Mouse (Mus musculus) lung, adult 2 months (tissue): ENCODE results near the gene Flii.

ENCODE experiments used
- CTCF ChIP-seq: fragments of 200-500 bp; IDR thresholded peaks from 2 replicates; pipeline ENCODE4 v1.5.1; 2011; ENCODE audit warnings: mild to moderate bottlenecking, low read length, control low read depth; ENCODE audit not compliant: insufficient read depth
- POLR2A ChIP-seq: fragments of 200-500 bp; IDR thresholded peaks from 2 replicates; pipeline ENCODE4 v1.6.1; 2011; ENCODE audit warnings: low read depth, mild to moderate bottlenecking, control low read depth, low read length, borderline replicate concordance; ENCODE audit errors: extremely low read depth

GRCm38 (mm10) chr11:60770776-60771175 lies 43.7 kb upstream of the Flii start:
- TF ChIP-seq POLR2A (no peak), CTCF (no peak)
